Mouse (Mus musculus): ENCODE results near the gene Ptger4. TPM values are rescaled to one million over a fixed set of nuclear protein-coding genes. Genes with fewer than 3 reads are reported as not detected.

Gene Ptger4
- total and polyA plus RNA-seq, 2 experiments from 2014 or later: 3.0 to 5.0 TPM

DNA sequence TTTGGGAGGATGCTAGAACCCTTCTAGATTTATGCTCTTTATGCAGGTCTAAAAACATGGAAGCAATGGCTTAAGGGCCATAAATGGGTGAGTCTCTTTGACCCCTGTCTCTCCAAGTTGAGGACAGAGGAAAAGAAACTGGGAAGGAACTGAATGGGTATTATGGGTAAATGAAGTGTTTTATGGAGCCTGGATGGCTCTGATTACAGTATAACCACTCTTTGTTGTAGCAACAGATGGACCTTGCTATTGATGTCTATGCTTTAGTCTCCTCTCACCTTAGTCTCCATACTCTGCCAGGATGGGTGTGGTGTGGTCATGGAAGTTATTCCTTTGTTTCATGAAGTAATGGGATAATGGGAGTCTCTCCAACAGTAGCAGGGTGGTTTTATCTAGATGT is 34.5 kb upstream of the Ptger4 start:
- Histone ChIP-seq H3K4me3 (ENCODE audit: low read depth, low read length) (no peak overlapping the region), H3K27me3 (ENCODE audit: control insufficient read depth, insufficient read depth, low read length) (no peaks in the 10 kb centered on the region), H3K4me1 (ENCODE audit: control insufficient read depth, insufficient read depth) (no peaks in the 10 kb centered on the region), H3K27ac (ENCODE audit: low read depth) (no peak overlapping the region), H3K4me2 (ENCODE audit: low read depth, low read length) (no peak overlapping the region), H3K36me3 (replicated peaks; ENCODE audit: control insufficient read depth, insufficient read depth, low read length) (no peaks in the 10 kb centered on the region), H3K9me3 (replicated peaks; ENCODE audit: control insufficient read depth, low read length) (peaks cover 10% of the 10 kb centered on the region; the same call in 1 of the 2 replicates), H3K9ac (replicated peaks; ENCODE audit: low read depth, low read length) (no peak overlapping the region)
- TF ChIP-seq EP300 (IDR thresholded peaks at IDR 0.05; ENCODE audit: low read depth) (no peak), CTCF (IDR thresholded peaks at IDR 0.05; ENCODE audit: low read depth) (no peak)
- DNase-seq (ENCODE audit: low spot score) (no peak), ATAC-seq (ENCODE audit: insufficient read depth, low read depth) (no peak)

DNA sequence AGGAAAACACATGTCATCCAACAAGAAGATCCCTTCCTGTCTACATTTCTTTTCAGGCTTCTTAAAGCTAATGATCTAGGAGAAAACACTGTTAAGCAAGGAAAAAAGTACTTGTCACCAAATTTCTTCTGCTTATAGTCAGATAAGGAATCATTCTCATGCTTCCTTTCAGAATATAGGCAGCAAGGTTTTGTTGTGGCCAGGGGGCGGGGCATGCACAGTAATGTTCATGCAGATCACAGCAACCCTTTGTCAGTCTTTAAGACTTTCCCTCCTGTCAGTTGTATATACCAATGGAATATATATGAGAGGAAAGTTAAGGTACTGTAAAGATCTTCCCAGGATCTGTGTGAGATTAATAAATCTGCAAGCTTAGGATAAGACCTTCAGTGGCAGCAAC is 30.0 kb upstream of the Ptger4 start:
- Histone ChIP-seq H3K9me3 (replicated peaks; ENCODE audit: control insufficient read depth, low read length) (peaks cover 10% of the 10 kb centered on the region; the same call in 1 of the 2 replicates), H3K9ac (replicated peaks; ENCODE audit: low read depth, low read length) (no peak overlapping the region), H3K4me2 (ENCODE audit: low read depth, low read length) (no peak overlapping the region), H3K36me3 (replicated peaks; ENCODE audit: control insufficient read depth, insufficient read depth, low read length) (no peaks in the 10 kb centered on the region), H3K4me1 (ENCODE audit: control insufficient read depth, insufficient read depth) (no peaks in the 10 kb centered on the region), H3K4me3 (ENCODE audit: low read depth, low read length) (no peak overlapping the region), H3K27me3 (ENCODE audit: control insufficient read depth, insufficient read depth, low read length) (no peaks in the 10 kb centered on the region), H3K27ac (ENCODE audit: low read depth) (no peak overlapping the region)
- ATAC-seq (ENCODE audit: insufficient read depth, low read depth) (no peak), DNase-seq (ENCODE audit: low spot score) (no peak)
- TF ChIP-seq EP300 (IDR thresholded peaks at IDR 0.05; ENCODE audit: low read depth) (no peak), CTCF (IDR thresholded peaks at IDR 0.05; ENCODE audit: low read depth) (no peak)
- 71% methylated on average over 1 of the region's 1 CpGs for WGBS

DNA sequence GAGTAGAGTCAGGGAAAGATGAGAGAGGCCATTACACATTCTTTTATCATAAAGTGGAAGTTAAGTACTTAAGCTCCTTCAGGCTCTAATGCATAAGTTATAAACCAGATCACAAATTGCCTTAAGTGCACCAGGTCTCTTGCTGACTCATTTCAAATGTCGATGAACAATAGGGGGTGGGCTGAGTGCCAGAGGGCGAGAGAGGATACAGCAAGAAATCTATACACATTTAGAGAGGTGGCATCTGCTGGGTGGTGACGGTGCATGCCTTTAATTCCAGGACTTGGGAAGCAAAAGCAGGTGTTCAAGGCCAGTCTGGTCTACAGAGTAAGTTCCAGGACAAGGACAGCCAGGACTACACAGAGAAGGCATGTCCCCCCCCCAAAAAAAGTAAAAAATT is 22.1 kb upstream of the Ptger4 start:
- Histone ChIP-seq H3K27me3 (ENCODE audit: control insufficient read depth, insufficient read depth, low read length) (no peaks in the 10 kb centered on the region), H3K4me1 (ENCODE audit: control insufficient read depth, insufficient read depth) (no peaks in the 10 kb centered on the region), H3K27ac (ENCODE audit: low read depth) (no peak overlapping the region), H3K4me2 (ENCODE audit: low read depth, low read length) (no peak overlapping the region), H3K4me3 (ENCODE audit: low read depth, low read length) (no peak overlapping the region), H3K9ac (replicated peaks; ENCODE audit: low read depth, low read length) (no peak overlapping the region), H3K9me3 (replicated peaks; ENCODE audit: control insufficient read depth, low read length) (no peaks in the 10 kb centered on the region), H3K36me3 (replicated peaks; ENCODE audit: control insufficient read depth, insufficient read depth, low read length) (no peaks in the 10 kb centered on the region)
- no peak for ATAC-seq (ENCODE audit: insufficient read depth, low read depth)
- TF ChIP-seq EP300 (IDR thresholded peaks at IDR 0.05; ENCODE audit: low read depth): no peak
- TF ChIP-seq CTCF (IDR thresholded peaks at IDR 0.05; ENCODE audit: low read depth): no peak
- WGBS: 62% methylated on average over 3 of the region's 3 CpGs
- no peak for DNase-seq (ENCODE audit: low spot score)

DNA sequence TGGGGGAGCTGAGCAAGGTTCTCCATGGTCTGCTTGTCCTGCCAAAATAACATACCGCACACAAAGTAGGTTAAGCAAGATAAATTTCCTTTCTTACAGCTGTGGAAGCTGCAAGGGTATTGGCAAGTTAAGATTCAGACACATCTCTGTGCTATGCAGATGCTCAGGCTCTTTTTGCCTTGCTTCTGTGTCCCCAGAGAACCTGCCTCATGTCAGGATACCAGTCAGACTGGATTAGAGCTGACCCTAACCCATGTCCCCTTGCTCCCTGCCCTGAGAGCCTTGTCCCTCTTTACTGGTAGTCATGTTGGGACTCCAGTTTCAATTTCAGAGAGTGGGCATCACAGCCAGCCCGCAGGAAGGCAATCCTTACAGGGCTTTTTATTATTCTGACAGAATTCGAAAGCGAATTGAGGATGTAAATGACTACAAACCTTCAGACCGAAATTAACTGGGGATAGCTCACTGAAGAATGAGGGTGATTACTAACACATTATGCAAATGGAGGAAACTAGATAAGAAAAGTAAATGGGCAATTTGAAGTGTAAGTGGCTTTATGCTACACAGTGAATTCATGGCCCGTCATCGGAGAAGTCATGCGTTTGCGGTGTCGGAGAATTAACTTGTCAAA is 19.0 kb upstream of the Ptger4 start:
- Histone ChIP-seq H3K4me1 (ENCODE audit: control insufficient read depth, insufficient read depth) (no peaks in the 10 kb centered on the region), H3K9me3 (replicated peaks; ENCODE audit: control insufficient read depth, low read length) (no peaks in the 10 kb centered on the region), H3K27ac (ENCODE audit: low read depth) (no peak overlapping the region), H3K4me2 (ENCODE audit: low read depth, low read length) (no peak overlapping the region), H3K4me3 (ENCODE audit: low read depth, low read length) (no peak overlapping the region), H3K9ac (replicated peaks; ENCODE audit: low read depth, low read length) (no peak overlapping the region), H3K27me3 (ENCODE audit: control insufficient read depth, insufficient read depth, low read length) (no peaks in the 10 kb centered on the region), H3K36me3 (replicated peaks; ENCODE audit: control insufficient read depth, insufficient read depth, low read length) (no peaks in the 10 kb centered on the region)
- TF ChIP-seq CTCF (IDR thresholded peaks at IDR 0.05; ENCODE audit: low read depth): no peak
- no peak for TF ChIP-seq EP300 (IDR thresholded peaks at IDR 0.05; ENCODE audit: low read depth)
- DNase-seq (ENCODE audit: low spot score) (no peak), ATAC-seq (ENCODE audit: insufficient read depth, low read depth) (no peak)
- 83% methylated on average over 10 of the region's 10 CpGs for WGBS

DNA sequence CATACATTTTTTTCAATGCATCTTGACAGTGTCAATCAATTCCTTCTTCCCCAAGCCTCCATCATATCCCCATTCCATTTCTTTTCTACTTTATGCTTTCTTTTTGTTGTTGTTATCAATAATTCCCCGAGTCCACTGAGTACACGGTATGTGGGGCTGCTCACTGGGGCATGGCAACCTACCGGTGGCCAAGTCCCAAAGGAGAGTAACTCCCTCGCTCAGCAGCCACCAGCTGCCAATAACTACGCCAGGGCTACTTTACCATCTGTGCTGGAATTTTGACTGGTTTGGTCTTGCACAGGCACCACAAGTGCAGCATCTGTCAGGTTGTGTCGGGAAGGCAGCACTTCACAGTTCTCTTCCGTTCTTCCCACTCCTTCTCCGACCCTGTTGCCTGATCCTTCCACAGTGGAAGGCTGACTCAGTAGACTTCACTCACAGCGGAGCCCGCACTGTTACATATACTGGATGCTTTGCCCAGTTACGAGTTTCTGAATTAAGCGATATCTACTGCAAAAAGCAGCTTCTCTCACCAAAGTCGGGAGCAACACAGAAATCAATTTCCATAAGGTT is 18.2 kb upstream of the Ptger4 start:
- DNase-seq (ENCODE audit: low spot score) (no peak), ATAC-seq (ENCODE audit: insufficient read depth, low read depth) (no peak)
- Histone ChIP-seq H3K4me1 (ENCODE audit: control insufficient read depth, insufficient read depth) (no peaks in the 10 kb centered on the region), H3K9ac (replicated peaks; ENCODE audit: low read depth, low read length) (no peak overlapping the region), H3K27me3 (ENCODE audit: control insufficient read depth, insufficient read depth, low read length) (no peaks in the 10 kb centered on the region), H3K36me3 (replicated peaks; ENCODE audit: control insufficient read depth, insufficient read depth, low read length) (no peaks in the 10 kb centered on the region), H3K27ac (ENCODE audit: low read depth) (no peak overlapping the region), H3K9me3 (replicated peaks; ENCODE audit: control insufficient read depth, low read length) (no peaks in the 10 kb centered on the region), H3K4me2 (ENCODE audit: low read depth, low read length) (no peak overlapping the region), H3K4me3 (ENCODE audit: low read depth, low read length) (no peak overlapping the region)
- WGBS: 77% methylated on average over 13 of the region's 13 CpGs
- TF ChIP-seq EP300 (IDR thresholded peaks at IDR 0.05; ENCODE audit: low read depth) (no peak), CTCF (IDR thresholded peaks at IDR 0.05; ENCODE audit: low read depth) (no peak)

DNA sequence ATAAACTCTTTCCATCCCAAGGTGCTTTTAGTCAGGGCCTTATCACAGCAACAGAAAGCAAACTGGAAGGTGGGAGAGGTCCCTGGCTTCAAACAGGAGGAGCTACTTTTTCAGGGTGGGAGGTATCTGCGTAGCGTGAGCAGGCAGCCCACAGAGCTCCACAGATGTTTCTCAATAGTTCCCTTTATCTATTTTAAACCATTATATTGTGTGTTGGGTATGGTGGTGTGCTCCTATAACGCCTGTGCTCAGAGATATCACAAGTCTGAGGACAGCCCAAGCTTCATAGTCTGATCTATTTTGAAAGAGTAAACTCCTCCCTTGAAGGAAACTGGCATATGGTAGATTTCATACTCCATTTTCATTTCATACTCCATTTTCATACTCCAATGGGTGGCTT is 17.0 kb upstream of the Ptger4 start:
- WGBS: 71% methylated on average over 3 of the region's 3 CpGs
- H3K4me1 ChIP-seq (ENCODE audit: control insufficient read depth, insufficient read depth): no peaks in the 10 kb centered on the region
- no peak overlapping the region for H3K9ac ChIP-seq (replicated peaks; ENCODE audit: low read depth, low read length)
- H3K27ac ChIP-seq (ENCODE audit: low read depth): no peak overlapping the region
- no peak for DNase-seq (ENCODE audit: low spot score)
- no peak for TF ChIP-seq EP300 (IDR thresholded peaks at IDR 0.05; ENCODE audit: low read depth)
- no peak for TF ChIP-seq CTCF (IDR thresholded peaks at IDR 0.05; ENCODE audit: low read depth)
- no peaks in the 10 kb centered on the region for H3K36me3 ChIP-seq (replicated peaks; ENCODE audit: control insufficient read depth, insufficient read depth, low read length)
- no peaks in the 10 kb centered on the region for H3K27me3 ChIP-seq (ENCODE audit: control insufficient read depth, insufficient read depth, low read length)
- ATAC-seq (ENCODE audit: insufficient read depth, low read depth): no peak
- H3K4me3 ChIP-seq (ENCODE audit: low read depth, low read length): no peak overlapping the region
- H3K9me3 ChIP-seq (replicated peaks; ENCODE audit: control insufficient read depth, low read length): no peaks in the 10 kb centered on the region
- H3K4me2 ChIP-seq (ENCODE audit: low read depth, low read length): no peak overlapping the region

Data from heart, postnatal 0 days (tissue).